23 mouse cellular contexts compared by ENCODE assay signal in genomic region chr3:80422646-80423045, GRCm38 (mm10).
DNase-seq lines count a peak whose midpoint lies in the region; TF ChIP-seq lines count a peak whose summit lies in the region.
"Had no signal": no experiment of that assay in that cellular context is flagged by ENCODE, and none has a peak within 500 bp of the region (broad histone marks: within the 10 kb centered on the region; RNA-seq: fewer than 3 reads in every experiment).

No protein-coding gene starts in this region.

- no peaks in the 10 kb centered on the region for H3K4me1 ChIP-seq in thymus, adult 2 months (replicated peaks; ENCODE audit: control insufficient read depth, insufficient read depth, low read length)
- H3K4me1 ChIP-seq: embryonic facial prominence, embryonic 10.5 days; forebrain, embryonic 15.5 days; heart, embryonic 10.5 days; limb, embryonic 13.5 days; liver, embryonic 12.5 days; midbrain, embryonic 10.5 days; neural tube, embryonic 15.5 days; stomach, embryonic 15.5 days had no signal

- no peak for TF ChIP-seq POLR2A in thymus, adult 2 months (IDR thresholded peaks at IDR 0.05; ENCODE audit: control insufficient read depth, extremely low read depth, insufficient read depth, low read length, poor library complexity)

- no peak overlapping the region for H3K27ac ChIP-seq in thymus, adult 2 months (ENCODE audit: control insufficient read depth, insufficient read depth, low read length)
- H3K27ac ChIP-seq: embryonic facial prominence, embryonic 10.5 days; forebrain, embryonic 15.5 days; heart, embryonic 10.5 days; limb, embryonic 13.5 days; liver, embryonic 12.5 days; midbrain, embryonic 10.5 days; neural tube, embryonic 15.5 days; stomach, embryonic 15.5 days had no signal

- intact Hi-C loops in left cerebral cortex, postnatal 4 days (cut with DNase I), result no loop called here

- H3K4me3 ChIP-seq in thymus, adult 2 months (ENCODE audit: control insufficient read depth, insufficient read depth, low read length), result no peak overlapping the region
- H3K4me3 ChIP-seq: embryonic facial prominence, embryonic 10.5 days; forebrain, embryonic 15.5 days; heart, embryonic 10.5 days; limb, embryonic 13.5 days; liver, embryonic 12.5 days; midbrain, embryonic 10.5 days; neural tube, embryonic 15.5 days; stomach, embryonic 15.5 days had no signal

- no peaks in the 10 kb centered on the region for H3K27me3 ChIP-seq in thymus, adult 2 months (ENCODE audit: control insufficient read depth, insufficient read depth, low read length)
- H3K27me3 ChIP-seq: CH12.LX; forebrain, embryonic 15.5 days; limb, embryonic 13.5 days; liver, embryonic 12.5 days; neural tube, embryonic 15.5 days; stomach, embryonic 15.5 days had no signal

- WGBS in thymus, adult 2 months, result 85% methylated on average over 4 of the region's 4 CpGs

- peak; percentile 13 to 23 for DNase-seq in frontal cortex, postnatal 36 days (ENCODE audit: low spot score in 2 of 2)
- no peak for DNase-seq in frontal cortex, adult 2 months (ENCODE audit: extremely low spot score in 1 of 2, low spot score in 1 of 2)
- DNase-seq in left cerebral cortex, postnatal 4 days, result peak; percentile 65
- no peak for DNase-seq in left cerebral cortex, adult 11 months (ENCODE audit: low spot score)
- DNase-seq in cerebellum, adult 9-10 months, result peak; percentile 4
- DNase-seq in cerebellum, postnatal 36 days, result peak; percentile 6 to 29
- DNase-seq in B cell, adult 2 months, result no peak
- DNase-seq in thymus, adult 2 months, result no peak
- DNase-seq: heart, postnatal 4 days; kidney, postnatal 36 days; lung, adult 18-20 months; lung, postnatal 10 days; thymus, postnatal 4 days had no signal

- no peaks in the 10 kb centered on the region for H3K36me3 ChIP-seq in thymus, adult 2 months (ENCODE audit: control insufficient read depth, insufficient read depth, low read length)
- H3K36me3 ChIP-seq: embryonic facial prominence, embryonic 10.5 days; forebrain, embryonic 15.5 days; G1E; heart, embryonic 10.5 days; limb, embryonic 13.5 days; liver, embryonic 12.5 days; midbrain, embryonic 10.5 days; neural tube, embryonic 15.5 days; stomach, embryonic 15.5 days had no signal

- no peak for TF ChIP-seq CTCF in thymus, adult 2 months (IDR thresholded peaks at IDR 0.05; ENCODE audit: borderline replicate concordance, control insufficient read depth, extremely low read depth, insufficient read depth, low read length, poor library complexity)

Comparison
In these comparisons a context has a peak if more than half of its experiments do, and no peak if none do; other contexts are left out.
1. DNase-seq: peak in frontal cortex, postnatal 36 days (2 of 2), left cerebral cortex, postnatal 4 days (single experiment), cerebellum, adult 9-10 months (single experiment) and cerebellum, postnatal 36 days (2 of 2); none in frontal cortex, adult 2 months (0 of 2), left cerebral cortex, adult 11 months (single experiment), B cell, adult 2 months (0 of 2) and thymus, adult 2 months (single experiment).